Comparison of ENCODE assay signal across 7 mouse cellular contexts in genomic region chr1:144002036-144002714, GRCm38 (mm10). TPM values are rescaled to one million over a fixed set of nuclear protein-coding genes. Genes with fewer than 3 reads are reported as not detected.
DNase-seq lines count a peak whose midpoint lies in the region; ATAC-seq lines count a peak whose summit lies in the region.

No protein-coding gene starts in this region.

- 0 out of 2 replicates have a peak, but pooled peaks cover 9% of the 10 kb centered on the region for H3K36me3 ChIP-seq in lung, embryonic 15.5 days
- peaks cover 11% of the 10 kb centered on the region for H3K36me3 ChIP-seq in forebrain, embryonic 13.5 days (ENCODE audit: poor library complexity, severe bottlenecking)
- H3K36me3 ChIP-seq in liver, embryonic 12.5 days: no peaks in the 10 kb centered on the region
- H3K36me3 ChIP-seq in stomach, embryonic 15.5 days: no peaks in the 10 kb centered on the region

- no peak overlapping the region for H3K27ac ChIP-seq in lung, embryonic 15.5 days
- no peak overlapping the region for H3K27ac ChIP-seq in forebrain, embryonic 13.5 days
- no peak overlapping the region for H3K27ac ChIP-seq in liver, embryonic 12.5 days
- H3K27ac ChIP-seq in stomach, embryonic 15.5 days: no peak overlapping the region

- 80% methylated on average over 6 of the region's 6 CpGs for WGBS in lung, embryonic 15.5 days
- WGBS in forebrain, embryonic 13.5 days: 88% methylated on average over 6 of the region's 6 CpGs
- WGBS in liver, embryonic 12.5 days (ENCODE audit: insufficient replicate concordance): 74% methylated on average over 6 of the region's 6 CpGs
- WGBS in stomach, embryonic 15.5 days: 81% methylated on average over 6 of the region's 6 CpGs

- H3K9ac ChIP-seq in lung, embryonic 15.5 days: 0 out of 2 replicates have a peak overlapping the region, but pooled peaks have one; percentile 60
- 0 out of 2 replicates have a peak overlapping the region, but pooled peaks have one; percentile 78 for H3K9ac ChIP-seq in forebrain, embryonic 13.5 days
- H3K9ac ChIP-seq in liver, embryonic 12.5 days: no peak overlapping the region
- H3K9ac ChIP-seq in stomach, embryonic 15.5 days: no peak overlapping the region

- peak overlapping the region; percentile 62 for H3K4me3 ChIP-seq in lung, embryonic 15.5 days
- H3K4me3 ChIP-seq in forebrain, embryonic 13.5 days: peak overlapping the region; percentile 63
- H3K4me3 ChIP-seq in liver, embryonic 12.5 days: no peak overlapping the region
- H3K4me3 ChIP-seq in stomach, embryonic 15.5 days (replicated peaks): peak overlapping the region; percentile 66

- no peaks in the 10 kb centered on the region for H3K9me3 ChIP-seq in lung, embryonic 15.5 days
- H3K9me3 ChIP-seq in forebrain, embryonic 13.5 days (replicated peaks): no peaks in the 10 kb centered on the region
- no peaks in the 10 kb centered on the region for H3K9me3 ChIP-seq in liver, embryonic 12.5 days (replicated peaks)
- no peaks in the 10 kb centered on the region for H3K9me3 ChIP-seq in stomach, embryonic 15.5 days

- H3K4me1 ChIP-seq in lung, embryonic 15.5 days: 0 out of 2 replicates have a peak, but pooled peaks cover 5% of the 10 kb centered on the region
- peaks cover 18% of the 10 kb centered on the region for H3K4me1 ChIP-seq in forebrain, embryonic 13.5 days
- H3K4me1 ChIP-seq in liver, embryonic 12.5 days: peaks cover 20% of the 10 kb centered on the region
- 0 out of 2 replicates have a peak, but pooled peaks cover 4% of the 10 kb centered on the region for H3K4me1 ChIP-seq in stomach, embryonic 15.5 days

- no peak for DNase-seq in lung, postnatal 4 days
- DNase-seq in adrenal gland, postnatal 10 days: no peak
- DNase-seq in spleen, postnatal 36 days (ENCODE audit: low spot score in 2 of 2): no peak

- ATAC-seq in lung, embryonic 15.5 days (ENCODE audit: borderline replicate concordance, extremely low read depth, low FRiP score, low TSS enrichment): no peak
- no peak for ATAC-seq in forebrain, embryonic 13.5 days
- ATAC-seq in liver, embryonic 12.5 days: no peak
- ATAC-seq in stomach, embryonic 15.5 days (ENCODE audit: insufficient read depth, low FRiP score, low read depth): no peak

- no peaks in the 10 kb centered on the region for H3K27me3 ChIP-seq in lung, embryonic 15.5 days
- no peaks in the 10 kb centered on the region for H3K27me3 ChIP-seq in forebrain, embryonic 13.5 days
- no peaks in the 10 kb centered on the region; the same call in 1 of the 2 replicates for H3K27me3 ChIP-seq in liver, embryonic 12.5 days (replicated peaks)
- H3K27me3 ChIP-seq in stomach, embryonic 15.5 days (replicated peaks): no peaks in the 10 kb centered on the region

- peak overlapping the region; percentile 88 for H3K4me2 ChIP-seq in lung, embryonic 15.5 days
- peak overlapping the region; percentile 86 for H3K4me2 ChIP-seq in forebrain, embryonic 13.5 days
- peak overlapping the region; percentile 82 for H3K4me2 ChIP-seq in liver, embryonic 12.5 days
- peak overlapping the region; percentile 83 for H3K4me2 ChIP-seq in stomach, embryonic 15.5 days

RNA-seq across cellular contexts. Expression of gene Rgs2, which starts 1.8 kb away (rescaled TPM):
- polyA plus RNA-seq in lung, embryonic 15.5 days (2015; fragmentation: Nextera tagmentation; extraction: Ambion mirVana): 149 and 155 TPM in 2 replicates
- polyA plus RNA-seq in forebrain, embryonic 13.5 days (2015; fragmentation: Nextera tagmentation; extraction: Ambion mirVana): 97.9 and 101 TPM in 2 replicates
- polyA plus RNA-seq in liver, embryonic 12.5 days (2016; fragmentation: Nextera tagmentation; extraction: Ambion mirVana): 9.8 and 11.3 TPM in 2 replicates
- 57.6 and 65.4 TPM in 2 replicates for polyA plus RNA-seq in stomach, embryonic 15.5 days (2015; fragmentation: Nextera tagmentation; extraction: Ambion mirVana)
- 100 to 1,000 TPM; 254 to 383 TPM for total RNA-seq in adrenal gland, postnatal 10 days (2021)

Comparison
In these comparisons a context has a peak if more than half of its experiments do, and no peak if none do; other contexts are left out.
1. H3K9ac ChIP-seq: peak in lung, embryonic 15.5 days (single experiment) and forebrain, embryonic 13.5 days (single experiment); none in liver, embryonic 12.5 days (single experiment) and stomach, embryonic 15.5 days (single experiment).
2. Peak in every context shown above with its lines, with median percentiles within 50 percentile points of each other: H3K4me2 ChIP-seq.